Mouse (Mus musculus): ENCODE measurements at regions not wholly inside any gene's neighbourhood (a gene's known extent, or its start where the extent isn't known, plus 50 kb on each side); places are given as distances from the start of the nearest gene placed in this dataset.
A peak's percentile ranks its signal among the peaks of the same experiment; 100 is the strongest.

DNA sequence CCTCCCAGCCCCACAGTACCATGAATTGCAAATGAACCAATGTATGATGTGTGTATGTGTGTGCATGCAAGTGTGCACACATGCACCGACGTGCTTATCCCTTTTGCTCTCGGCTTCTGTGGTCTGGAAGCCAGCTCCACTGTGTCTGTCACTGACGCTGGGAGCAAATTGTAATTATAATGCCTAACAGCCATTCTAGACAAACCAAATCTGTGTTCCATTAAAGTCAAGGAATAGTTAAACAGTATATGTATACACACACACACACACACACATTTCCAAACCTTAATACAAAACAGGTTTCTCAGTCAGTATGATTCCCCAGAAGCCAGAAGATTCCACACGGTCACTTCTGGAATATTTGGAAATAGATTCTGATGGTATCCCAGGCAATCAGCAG is 560.3 kb upstream of the Gm26657 start:
- no peak for DNase-seq (ENCODE audit: low spot score in 2 of 2)

DNA sequence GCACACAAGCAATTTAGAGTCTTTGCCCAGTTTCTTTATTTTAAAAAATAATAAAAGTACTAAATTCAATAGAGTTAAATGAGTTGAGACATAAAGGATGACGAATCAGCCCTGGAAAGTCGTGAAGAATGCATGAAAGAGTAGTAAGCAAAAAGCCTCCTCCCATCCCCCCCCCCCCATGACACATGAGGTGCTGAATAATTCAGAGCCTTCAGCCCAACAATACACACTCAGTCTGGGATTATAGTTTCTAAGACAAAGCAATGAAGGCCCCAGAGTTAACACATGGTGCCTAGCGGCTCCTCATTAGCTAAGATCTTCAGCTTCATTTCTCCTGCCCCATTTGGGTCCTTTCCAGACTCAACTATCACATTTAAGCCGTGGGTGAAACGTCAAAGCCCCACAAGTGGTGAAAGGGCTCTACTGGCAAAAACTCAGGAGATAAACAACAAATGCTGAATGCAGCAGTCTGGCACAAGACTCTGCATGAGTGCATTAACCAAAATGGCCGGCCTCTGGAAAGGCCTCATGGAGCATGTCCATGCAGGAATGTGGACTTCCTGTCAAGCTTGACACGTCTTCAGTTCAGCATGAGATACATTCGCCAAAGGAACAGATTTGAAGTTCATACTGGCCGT is 560.9 kb upstream of the Gm26657 start:
- no peak for DNase-seq (ENCODE audit: low spot score in 2 of 2)

DNA sequence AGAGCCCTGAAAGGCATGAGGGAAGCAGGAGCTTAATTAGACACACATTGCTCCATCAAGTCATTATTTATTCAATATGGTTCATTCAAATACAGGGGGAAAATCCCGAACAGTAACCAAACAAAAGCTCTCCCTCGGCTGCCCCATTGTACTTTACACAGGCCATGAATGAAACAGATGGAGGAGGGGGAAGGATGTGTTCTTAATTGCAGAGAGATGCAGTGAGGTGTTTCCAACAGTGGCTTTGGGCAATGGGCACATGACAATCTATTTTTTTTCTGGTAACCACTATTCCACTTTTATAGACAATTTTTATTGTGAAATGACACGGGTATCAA is 578.6 kb upstream of the Gm26657 start:
- DNase-seq (ENCODE audit: low spot score in 2 of 2) = no peak

DNA sequence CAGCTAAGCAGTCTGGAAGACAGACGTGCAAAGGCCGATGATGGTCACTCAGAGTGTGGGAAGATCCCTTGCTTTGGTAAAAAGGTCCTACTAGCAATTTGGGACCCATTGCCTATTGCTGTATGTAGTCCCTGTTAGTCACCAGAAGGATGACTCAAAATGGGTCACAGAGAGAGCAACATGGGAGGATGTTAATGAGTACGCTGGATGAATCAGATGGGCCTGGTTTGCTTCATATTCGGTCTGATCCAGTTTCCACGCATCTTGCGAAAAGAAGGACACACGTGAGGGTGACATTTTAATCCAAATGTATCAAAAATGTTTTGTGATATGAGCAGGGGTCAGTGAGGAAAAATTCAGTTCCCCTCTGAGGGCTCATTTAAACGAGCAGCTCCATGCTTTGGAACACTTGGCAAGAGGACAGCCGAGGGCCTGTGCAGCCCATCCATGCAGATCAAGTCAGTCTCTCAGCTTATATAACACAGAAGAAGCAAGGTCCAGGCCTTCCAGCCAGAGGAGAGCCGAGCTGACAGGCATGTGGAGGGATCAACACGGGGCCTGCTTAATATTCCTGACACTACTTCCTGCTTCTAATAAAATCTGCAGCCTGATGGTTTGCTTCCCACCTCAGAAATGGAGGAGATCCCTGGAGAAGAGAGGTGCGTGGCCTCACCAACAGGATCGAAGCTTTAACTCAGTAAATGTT is 579.2 kb upstream of the Gm26657 start:
- DNase-seq (ENCODE audit: low spot score in 2 of 2) = no peak

DNA sequence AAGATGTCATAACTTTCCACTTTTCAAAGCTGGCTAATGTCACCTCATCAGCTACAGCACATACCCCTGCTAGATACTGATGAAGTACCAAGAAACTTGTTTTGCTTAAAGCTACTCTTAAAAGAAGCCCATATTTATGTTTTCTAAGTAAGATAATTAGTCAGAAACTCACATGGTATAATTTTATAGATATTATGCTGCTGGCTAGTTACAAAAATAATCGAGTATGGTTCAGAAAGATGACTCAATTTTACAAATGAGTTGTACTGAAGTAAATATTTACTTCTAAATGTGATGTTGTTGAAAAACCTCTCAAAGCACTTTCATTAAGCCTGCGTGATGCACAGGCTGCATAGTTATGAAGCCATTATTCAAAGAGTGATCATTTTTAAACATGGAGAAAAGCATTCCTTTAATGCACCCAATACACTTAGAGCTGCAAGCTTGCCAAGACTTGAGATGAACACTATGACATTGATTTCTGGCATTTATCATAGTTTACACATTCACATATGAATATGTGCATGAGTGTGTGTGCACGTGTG is 582.3 kb upstream of the Gm26657 start:
- no peak for DNase-seq (ENCODE audit: low spot score in 2 of 2)

DNA sequence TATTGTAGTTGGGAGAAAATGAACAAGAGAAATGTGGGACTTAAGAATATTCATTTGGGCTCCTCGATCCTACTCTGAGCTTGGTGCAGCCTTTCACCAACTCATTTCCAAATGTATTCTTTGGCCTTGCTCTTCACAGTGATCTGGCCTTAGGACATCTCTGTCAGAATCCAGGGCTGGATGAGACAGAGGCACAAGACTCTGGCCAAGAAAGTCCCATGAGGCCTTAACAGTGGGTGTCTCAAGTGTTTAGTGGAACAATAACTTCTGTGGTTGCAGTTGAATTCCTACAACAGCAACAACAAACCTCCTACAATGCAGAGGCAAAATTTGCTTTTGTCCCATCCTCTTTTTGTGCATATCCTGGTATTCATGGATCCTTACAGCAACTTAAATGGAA is 589.2 kb upstream of the Gm26657 start:
- DNase-seq (ENCODE audit: low spot score in 2 of 2) = no peak

DNA sequence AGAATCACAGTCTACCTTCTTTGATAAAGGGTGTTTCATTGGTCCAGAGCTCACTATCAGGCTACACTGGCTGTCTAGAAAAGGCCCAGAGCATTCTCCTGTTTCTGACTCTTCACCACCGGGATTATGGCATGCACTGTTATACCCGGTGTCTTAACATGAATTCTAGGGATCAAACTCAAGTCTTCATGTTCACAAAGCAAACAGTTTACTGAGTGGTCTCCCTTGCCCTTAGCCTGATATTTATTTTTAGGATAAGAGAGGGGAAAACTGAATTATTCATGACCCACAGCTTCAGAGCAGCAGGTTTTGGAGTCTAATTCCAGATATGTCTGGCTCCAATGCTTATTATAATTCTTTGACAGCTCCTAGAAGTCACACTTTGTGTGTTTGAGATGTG is 596.0 kb upstream of the Gm26657 start:
- no peak for DNase-seq (ENCODE audit: low spot score in 2 of 2)

DNA sequence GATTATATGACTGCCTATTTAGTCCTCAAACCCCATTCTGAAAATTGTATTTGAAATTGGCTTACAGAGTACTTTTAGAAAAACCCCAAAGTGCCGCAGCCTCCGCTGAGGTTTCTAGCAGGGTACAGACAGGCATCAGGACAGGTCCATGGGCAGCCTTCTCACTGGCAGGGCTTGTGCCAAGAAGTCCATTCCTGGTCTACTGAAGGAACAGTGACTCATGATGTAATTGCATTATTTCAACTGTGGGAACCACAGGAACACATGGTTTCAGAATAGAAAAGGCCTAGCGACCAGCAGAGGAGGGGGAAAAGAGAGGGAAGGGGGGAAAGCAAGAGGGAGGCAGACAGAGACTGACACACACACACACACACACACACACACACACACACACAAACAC is 603.0 kb upstream of the Gm26657 start:
- no peak for DNase-seq (ENCODE audit: low spot score in 2 of 2)

DNA sequence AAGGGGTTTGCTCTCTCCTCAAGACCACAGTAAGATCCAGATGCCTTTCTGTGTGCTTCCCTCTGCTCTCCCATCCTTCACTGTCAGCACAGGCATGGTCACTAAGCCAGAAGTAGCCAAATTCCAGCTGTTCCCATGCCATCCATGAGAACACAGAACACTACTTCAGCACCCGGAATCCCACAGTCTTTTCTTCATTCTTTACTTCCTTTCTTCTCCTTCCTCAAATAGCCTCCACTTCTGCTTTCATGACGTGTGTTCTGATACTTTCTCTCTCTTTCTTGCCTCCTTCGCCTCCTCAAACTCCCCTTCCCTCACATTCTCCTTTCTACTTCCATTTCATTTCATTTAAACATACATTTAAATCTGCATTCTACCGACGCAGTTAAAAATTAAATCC is 602.1 kb upstream of the Klf4 start:
- DNase-seq (ENCODE audit: low spot score in 2 of 2) = no peak

DNA sequence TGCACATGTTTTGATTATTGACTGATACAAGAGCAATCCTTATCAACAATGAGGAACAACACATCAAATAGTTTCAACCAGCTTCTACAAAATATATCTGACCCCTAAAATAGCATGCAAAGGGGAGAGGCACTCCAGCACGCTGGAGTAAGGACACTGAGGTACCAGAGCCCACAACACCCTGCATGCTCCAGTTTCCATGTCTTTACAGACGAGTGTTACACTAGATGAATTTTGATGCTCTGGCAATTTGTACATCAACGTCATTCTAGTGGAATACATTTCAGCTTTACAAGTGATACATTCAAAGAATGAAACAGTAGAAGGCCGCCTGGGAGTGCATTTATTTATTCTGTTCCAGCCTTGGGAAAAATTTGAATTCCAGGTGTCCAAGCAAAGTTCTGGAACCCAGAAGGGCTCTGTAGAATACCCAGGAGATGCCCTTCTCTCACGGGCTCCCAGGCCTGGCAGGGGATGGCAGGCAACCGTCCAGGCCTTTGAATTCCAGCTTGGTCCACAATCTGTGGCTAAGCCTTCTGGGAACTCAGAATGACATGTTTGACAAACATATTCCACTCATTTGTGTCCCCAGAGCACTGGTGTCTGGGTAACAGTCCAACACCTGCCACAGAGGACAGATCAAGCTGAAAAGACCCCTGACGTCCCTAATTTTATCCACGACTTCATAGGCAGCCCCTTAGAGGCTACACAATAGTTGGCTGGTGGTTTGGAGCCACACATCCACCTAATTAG is 595.6 kb upstream of the Klf4 start:
- no peak for DNase-seq (ENCODE audit: low spot score in 2 of 2)

DNA sequence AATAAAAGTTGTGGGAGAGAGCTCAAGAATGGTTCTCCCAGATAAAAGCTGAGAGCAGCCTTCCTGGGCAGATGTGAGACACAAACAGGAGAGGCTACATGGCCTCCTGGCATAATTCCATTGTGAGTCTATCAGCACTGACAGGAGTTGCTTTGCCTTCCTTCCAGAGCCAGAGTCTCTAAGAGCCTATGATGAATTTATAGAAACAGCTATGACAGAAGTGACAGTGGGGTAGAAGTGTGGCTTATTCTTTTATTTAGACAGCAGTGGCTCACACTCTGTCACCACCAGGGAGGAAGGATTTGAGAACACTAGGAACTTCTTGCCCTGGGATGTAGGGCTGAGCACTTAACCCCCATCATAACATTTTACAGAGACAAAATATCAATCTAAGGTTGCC is 592.2 kb upstream of the Klf4 start:
- DNase-seq (ENCODE audit: low spot score in 2 of 2) = no peak

DNA sequence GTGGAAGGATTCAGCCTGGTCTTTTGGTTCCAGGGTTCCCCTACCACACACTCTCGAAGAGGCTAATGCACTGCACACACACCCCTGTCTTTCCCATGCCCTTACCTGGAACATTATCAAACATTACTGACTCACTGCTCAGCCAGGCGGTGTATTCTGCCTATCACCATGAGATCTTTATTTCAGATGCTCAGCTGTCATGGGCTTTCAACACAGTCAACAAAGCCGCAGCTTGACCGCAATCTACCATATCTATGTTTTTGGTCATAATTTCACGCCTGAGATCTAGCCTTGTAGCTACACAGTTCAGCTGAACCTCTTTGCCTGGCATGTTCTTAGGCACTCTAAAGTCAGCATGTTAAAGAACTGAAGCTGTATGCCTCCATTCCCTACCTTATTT is 589.9 kb upstream of the Klf4 start:
- DNase-seq (ENCODE audit: low spot score in 2 of 2) = no peak

DNA sequence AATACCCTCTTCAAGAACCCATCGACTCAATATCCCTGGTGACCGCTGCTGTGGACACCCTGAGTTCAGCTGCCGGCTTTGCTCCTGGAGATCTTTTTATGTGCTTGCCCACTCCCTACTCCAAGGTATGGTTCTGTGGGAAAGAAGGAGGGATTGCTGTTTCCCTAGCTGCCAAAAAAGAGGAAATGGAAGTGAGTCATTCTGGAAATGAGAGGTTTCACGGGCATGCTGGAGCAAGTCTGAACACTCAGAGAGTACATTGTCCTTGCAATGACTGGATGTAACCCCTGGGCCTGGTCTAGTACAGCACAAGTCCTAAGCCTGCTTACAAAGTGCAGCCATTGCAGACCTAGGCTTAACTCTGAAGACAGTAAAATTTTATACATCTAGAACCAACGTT is 589.4 kb upstream of the Klf4 start:
- no peak for DNase-seq (ENCODE audit: low spot score in 2 of 2)

DNA sequence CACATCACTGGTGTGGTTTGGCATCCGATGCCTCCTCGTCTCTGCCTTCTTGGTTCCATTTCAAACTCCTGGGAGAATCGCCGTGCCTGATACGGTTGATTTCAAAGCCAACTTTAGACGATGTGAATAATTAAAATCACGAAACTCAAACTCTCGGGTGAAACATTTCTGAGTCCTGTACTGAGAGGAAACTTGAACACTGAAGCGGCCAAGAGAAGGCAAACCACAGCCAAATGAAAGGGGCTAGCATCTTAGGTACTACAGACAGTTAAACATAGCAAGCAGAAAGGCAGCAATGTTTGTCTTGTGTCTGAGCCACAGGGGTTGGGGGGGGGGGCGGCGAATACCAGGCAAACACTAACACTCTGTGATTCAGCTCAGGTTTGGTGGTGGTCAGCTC is 588.1 kb upstream of the Klf4 start:
- no peak for DNase-seq (ENCODE audit: low spot score in 2 of 2)

DNA sequence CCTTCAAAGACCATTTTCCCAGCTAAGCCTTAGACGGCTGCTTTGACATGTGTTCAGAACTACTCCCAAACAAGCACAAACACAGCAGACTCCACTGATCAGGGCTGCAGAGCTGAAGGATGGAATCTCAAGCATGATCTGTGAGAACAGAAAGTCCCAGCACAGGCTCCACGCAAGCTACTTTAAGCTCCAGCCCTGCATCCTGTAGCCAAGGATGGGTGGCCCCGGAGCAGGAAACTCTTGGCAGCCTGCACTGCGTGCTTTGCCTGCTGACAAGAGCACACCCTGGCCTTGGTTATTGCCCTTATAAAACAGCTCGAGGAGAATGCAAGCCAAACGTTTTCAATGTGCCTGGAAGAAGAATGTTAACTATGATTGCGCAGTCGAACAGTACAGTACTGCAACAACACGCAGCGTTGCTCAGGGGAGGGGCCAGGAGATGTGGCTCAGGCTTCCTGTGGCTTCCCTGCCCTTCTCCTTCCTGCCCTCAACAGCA is 581.5 kb upstream of the Klf4 start:
- DNase-seq (ENCODE audit: low spot score in 2 of 2) = peak; percentile 45 to 59

DNA sequence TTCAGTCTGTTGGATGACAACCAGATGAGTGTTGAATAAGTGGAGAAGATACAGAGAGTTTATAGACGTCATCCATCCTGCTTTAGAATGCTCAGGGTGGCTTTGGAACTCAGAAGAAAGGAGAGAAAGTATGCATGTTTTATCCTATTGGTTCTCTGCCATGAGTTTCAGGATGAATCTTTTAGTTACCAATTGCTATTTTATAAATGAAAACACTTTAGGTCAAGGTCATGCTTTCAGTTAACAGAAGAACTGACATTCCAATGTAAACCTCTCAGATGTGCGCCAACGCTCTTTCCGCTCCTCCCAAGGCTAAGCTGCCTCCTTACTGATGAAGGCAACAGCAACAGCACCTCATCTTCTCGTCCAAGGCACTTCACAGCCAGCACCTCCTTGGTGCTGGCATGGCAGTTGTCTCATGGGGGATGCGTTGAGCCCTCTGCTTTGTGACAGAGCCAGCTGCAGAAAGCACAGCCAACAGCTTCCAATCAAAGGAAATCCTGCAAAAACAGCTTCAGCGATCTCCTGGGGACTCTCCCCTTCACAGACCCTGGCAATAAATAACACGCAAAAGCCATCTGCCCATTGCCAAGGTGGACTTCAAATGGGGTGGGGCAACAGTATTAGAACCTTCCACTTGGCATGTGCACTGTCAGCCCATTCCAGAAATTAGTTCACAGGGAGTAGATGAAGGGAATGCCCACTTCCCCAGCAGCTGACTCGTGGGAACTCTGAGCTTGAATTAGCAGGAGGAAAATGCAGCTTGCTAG is 580.9 kb upstream of the Klf4 start:
- peak; percentile 6 to 20 for DNase-seq (ENCODE audit: low spot score in 2 of 2)

DNA sequence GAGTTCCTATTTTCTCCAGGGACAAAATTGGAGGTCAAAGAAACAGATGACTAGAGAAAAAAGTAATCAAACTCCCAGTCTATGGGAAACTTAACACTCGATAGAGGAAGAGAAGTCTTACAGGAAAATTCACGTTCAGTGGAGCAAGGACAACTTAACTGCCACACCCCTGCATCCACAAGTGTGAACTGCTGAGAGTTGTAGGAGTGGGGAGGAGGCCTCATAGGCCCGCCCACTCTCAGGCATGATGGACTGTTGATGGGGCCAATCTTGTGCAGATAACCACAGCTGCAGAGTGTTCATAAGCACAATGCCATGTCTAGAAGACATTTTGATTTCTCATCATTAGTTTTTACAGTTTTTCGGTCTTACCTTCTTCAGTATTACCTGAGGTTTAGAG is 574.7 kb upstream of the Klf4 start:
- DNase-seq (ENCODE audit: low spot score in 2 of 2) = no peak

DNA sequence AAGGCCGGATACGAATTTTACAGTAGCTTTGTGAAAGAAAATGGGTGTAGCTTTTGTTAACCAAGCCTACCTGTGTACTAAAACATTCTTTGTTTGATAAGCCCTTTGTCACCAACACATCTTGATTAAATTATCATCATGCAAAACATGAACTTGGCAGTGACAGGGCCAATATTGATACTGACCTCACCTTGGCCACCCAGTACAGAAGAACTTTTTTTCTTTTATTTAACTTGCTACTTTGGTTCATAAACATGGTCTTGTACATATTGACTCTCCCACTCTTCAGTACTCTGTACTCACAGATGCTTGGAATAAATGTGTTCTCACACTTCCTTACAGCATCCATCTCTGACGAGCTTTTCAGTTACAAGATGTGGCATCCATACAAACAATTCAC is 570.0 kb upstream of the Klf4 start:
- no peak for DNase-seq (ENCODE audit: low spot score in 2 of 2)

DNA sequence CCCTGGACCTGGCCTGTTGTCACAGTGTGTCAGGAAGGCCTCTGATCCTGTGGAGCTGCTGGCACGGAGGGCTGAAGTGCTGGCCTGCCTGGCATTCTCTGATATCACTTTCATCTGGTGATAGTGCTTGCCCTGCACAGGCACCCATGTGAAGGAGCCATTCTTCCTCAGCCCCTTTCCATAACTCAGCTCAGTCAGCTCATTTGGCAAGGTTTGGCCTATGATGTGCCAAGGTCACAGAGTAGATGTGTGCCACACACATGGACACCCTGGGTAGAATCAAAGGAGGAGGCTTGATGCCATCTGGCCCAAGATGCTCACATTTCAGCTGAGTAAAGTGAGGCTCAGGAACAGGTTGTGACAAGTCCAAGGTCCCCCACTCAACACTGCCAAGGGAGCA is 558.5 kb upstream of the Klf4 start:
- DNase-seq (ENCODE audit: low spot score in 2 of 2) = no peak

DNA sequence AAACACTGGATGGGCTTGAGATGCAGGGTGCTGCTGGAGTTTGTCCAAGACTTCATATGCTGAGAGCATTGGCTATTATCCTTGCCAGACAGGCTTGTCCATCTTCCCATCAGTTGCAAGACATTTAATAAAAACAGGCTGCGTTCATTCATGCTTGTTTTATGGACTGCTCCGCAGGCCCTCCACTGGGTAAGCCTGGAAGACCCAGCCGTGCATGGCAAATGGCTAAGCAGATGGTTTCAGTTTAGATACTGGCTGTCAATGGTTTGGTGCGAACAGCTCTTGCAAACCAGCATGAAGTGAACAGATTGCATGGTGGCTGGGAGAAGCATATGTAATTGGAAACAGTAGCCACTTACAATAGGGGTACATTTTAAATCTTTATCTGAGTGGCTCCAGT is 556.4 kb upstream of the Klf4 start:
- no peak for DNase-seq (ENCODE audit: low spot score in 2 of 2)

DNA sequence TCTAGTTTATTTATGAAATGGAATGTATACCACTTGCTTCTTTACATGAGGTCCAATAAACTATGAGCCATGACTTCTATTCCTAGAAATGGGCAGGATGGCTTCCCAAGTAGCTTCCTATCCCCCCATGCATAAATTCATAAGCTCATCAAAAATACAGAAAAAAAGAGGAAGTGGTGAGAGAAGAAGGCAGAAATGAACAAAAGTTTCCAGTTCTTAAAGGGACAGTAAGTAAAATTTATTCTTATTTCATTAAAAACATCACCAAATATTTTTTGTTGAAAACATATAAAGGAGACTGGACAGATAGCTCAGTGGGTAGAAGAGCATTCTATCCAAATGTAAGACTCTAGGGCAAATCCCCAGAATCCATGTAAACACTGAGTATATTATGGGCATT is 554.0 kb upstream of the Klf4 start:
- no peak for DNase-seq (ENCODE audit: low spot score in 2 of 2)

DNA sequence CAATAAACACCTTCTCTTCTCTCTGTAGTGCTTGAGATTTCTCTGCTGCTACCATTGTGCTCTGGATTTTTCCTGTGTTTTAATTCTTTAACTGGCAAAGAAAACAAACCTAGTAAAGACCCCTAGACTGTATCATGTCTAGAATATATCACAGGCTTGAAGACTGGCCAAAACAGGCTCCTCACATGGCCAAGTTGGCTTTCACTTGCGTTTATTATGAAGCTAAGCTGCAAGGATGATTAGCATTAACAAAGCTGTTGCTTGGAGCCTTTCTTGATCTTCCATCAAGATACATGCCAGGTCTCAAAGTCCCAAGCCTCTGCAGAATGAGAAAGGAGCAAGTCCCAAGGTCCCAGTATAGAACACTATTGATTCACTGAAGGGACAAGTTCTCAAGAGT is 551.9 kb upstream of the Klf4 start:
- DNase-seq (ENCODE audit: low spot score in 2 of 2) = no peak

Measured in adrenal gland, adult 18-20 months (tissue).